Mouse (Mus musculus) lung, embryonic 14.5 days (tissue): ENCODE data around the gene Tjp3. TPM values are rescaled to one million over a fixed set of nuclear protein-coding genes. Genes with fewer than 3 reads are reported as not detected.

ENCODE experiments used
- ATAC-seq: fragments of 200-750 bp; cut with Nextera tagmentation; 2 replicates; pipeline ENCODE4 v1.8.0; 2017; ENCODE audit warnings: mild to moderate bottlenecking, moderate TSS enrichment, moderate library complexity; ENCODE audit not compliant: insufficient read depth
- DNase-seq: peaks from one replicate; pipeline ENCODE4 v3.0.0-alpha.2; 2015
- H3K27ac ChIP-seq: fragments of 300-500 bp; sonication (generic); 2 replicates; pipeline ENCODE4 v1.5.1; 2014; ENCODE audit warnings: low read depth, mild to moderate bottlenecking, moderate library complexity
- H3K27me3 ChIP-seq: fragments of 300-500 bp; sonication (generic); 2 replicates; pipeline ENCODE4 v1.6.1; 2014; ENCODE audit warnings: low read length, control low read depth; ENCODE audit not compliant: insufficient read depth
- H3K36me3 ChIP-seq: fragments of 300-500 bp; sonication (generic); 2 replicates; pipeline ENCODE4 v1.6.1; 2014; ENCODE audit warnings: control low read depth; ENCODE audit not compliant: insufficient read depth
- H3K4me1 ChIP-seq: fragments of 300-500 bp; sonication (generic); 2 replicates; pipeline ENCODE4 v1.6.1; 2014; ENCODE audit warnings: antibody characterized with exemption, control low read depth; ENCODE audit not compliant: insufficient read depth
- H3K4me2 ChIP-seq: fragments of 300-500 bp; sonication (generic); 2 replicates; pipeline ENCODE4 v1.6.1; 2014; ENCODE audit warnings: mild to moderate bottlenecking
- H3K4me3 ChIP-seq: fragments of 300-500 bp; sonication (generic); 2 replicates; pipeline ENCODE4 v1.5.1; 2014; ENCODE audit warnings: low read depth, low read length
- H3K9ac ChIP-seq: fragments of 300-500 bp; sonication (generic); 2 replicates; pipeline ENCODE4 v1.6.1; 2014
- H3K9me3 ChIP-seq: fragments of 300-500 bp; sonication (generic); 2 replicates; pipeline ENCODE4 v1.6.1; 2016; ENCODE audit warnings: low read depth, low read length, control low read depth
- CTCF ChIP-seq: IDR thresholded peaks from 2 replicates; pipeline ENCODE4 v1.5.1; 2016; ENCODE audit warnings: antibody characterized with exemption, low read depth
- WGBS: fragments of 180-500 bp; shearing (Covaris S2); extraction: QIAGEN DNeasy Blood & Tissue Kit; methylation state at CpG from one replicate; pipeline ENCODE4 v1.1.7; 2014; 5-methylcytosine and 5-hydroxymethylcytosine counted together
- polyA plus RNA-seq: library from polyadenylated mRNA; unstranded; fragments of >200 nt; fragmentation: Nextera tagmentation; extraction: Ambion mirVana; gene quantifications from 2 replicates; pipeline ENCODE4 v1.2.1, GENCODE M21; 2014

The Tjp3 gene
- polyA plus RNA-seq, 1 experiment from 2014 or later, result 17.2 TPM

DNA sequence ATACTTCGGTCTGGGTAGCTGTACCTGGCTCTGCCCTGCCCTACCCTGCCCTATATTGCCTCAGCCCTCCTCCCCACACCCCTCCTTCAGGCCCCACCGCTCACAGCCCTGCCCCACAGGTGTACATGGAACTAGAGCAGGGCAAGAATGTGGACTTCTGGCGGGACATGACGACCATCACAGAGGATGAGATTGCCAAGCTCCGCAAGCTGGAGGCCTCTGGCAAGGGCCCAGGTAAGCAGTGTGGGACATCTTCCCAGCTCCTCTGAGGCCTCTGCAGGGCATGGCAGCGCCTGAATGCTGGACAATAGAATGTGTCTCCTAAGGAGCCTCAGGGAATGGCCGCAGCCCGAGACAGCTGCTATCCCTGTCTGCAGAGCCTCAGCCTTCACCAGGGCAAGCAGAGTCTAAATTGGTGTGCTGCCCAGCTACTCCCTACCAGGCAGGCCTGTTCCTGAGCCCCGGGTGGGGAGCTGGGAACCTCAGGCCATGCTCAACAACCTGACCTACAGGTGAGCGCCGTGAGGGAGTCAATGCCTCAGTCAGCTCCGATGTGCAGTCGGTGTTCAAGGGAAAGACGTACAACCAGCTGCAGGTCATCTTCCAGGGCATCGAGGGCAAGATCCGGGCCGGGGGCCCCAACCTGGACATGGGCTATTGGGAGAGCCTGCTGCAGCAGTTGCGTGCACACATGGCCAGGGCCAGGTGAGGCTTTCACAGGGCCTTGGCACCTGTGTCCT is 32.6 kb upstream of the Tjp3 start:
- peaks cover 52% of the 10 kb centered on the region for H3K36me3 ChIP-seq
- DNase-seq (no peak), ATAC-seq (no peak)
- H3K27ac ChIP-seq, result no peak overlapping the region
- H3K4me1 ChIP-seq, result peaks cover 17% of the 10 kb centered on the region
- no peaks in the 10 kb centered on the region for H3K9me3 ChIP-seq
- H3K9ac ChIP-seq, result no peak overlapping the region
- no peak overlapping the region for H3K4me2 ChIP-seq
- WGBS, result 93% methylated on average over 18 of the region's 18 CpGs
- TF ChIP-seq CTCF, result no peak
- no peaks in the 10 kb centered on the region for H3K27me3 ChIP-seq
- no peak overlapping the region for H3K4me3 ChIP-seq

DNA sequence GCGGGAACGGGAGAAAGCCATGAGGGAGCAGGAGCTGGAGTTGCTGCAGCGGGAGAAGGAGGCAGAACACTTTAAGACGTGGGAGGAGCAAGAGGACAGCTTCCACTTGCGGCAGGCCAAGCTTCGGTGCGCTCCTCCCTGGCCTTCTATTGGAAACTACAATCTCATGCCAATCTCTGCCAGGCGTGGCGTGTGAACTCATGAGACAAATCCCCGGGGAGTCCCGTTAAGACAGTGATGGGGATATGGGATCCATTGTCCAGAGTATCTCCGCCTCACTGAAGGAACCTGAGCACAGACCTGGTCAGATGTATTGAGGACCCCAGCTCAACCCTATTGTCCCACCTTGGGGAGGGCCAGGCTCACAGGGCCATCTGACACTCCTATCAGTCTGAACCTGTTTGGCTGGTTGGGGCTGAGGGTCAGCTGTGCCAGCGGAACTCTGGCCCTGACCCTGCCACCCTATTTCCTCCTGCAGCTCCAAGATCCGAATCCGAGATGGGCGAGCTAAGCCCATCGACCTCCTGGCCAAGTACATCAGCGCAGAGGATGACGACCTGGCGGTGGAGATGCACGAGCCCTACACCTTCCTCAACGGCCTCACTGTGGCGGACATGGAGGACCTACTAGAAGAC is 31.9 kb upstream of the Tjp3 start:
- no peak for TF ChIP-seq CTCF
- WGBS, result 89% methylated on average over 23 of the region's 23 CpGs
- no peaks in the 10 kb centered on the region for H3K9me3 ChIP-seq
- H3K27me3 ChIP-seq, result no peaks in the 10 kb centered on the region
- peaks cover 16% of the 10 kb centered on the region for H3K4me1 ChIP-seq
- no peak for ATAC-seq
- no peak overlapping the region for H3K9ac ChIP-seq
- H3K27ac ChIP-seq, result no peak overlapping the region
- H3K36me3 ChIP-seq, result peaks cover 59% of the 10 kb centered on the region
- H3K4me2 ChIP-seq, result no peak overlapping the region
- no peak overlapping the region for H3K4me3 ChIP-seq
- DNase-seq, result no peak

DNA sequence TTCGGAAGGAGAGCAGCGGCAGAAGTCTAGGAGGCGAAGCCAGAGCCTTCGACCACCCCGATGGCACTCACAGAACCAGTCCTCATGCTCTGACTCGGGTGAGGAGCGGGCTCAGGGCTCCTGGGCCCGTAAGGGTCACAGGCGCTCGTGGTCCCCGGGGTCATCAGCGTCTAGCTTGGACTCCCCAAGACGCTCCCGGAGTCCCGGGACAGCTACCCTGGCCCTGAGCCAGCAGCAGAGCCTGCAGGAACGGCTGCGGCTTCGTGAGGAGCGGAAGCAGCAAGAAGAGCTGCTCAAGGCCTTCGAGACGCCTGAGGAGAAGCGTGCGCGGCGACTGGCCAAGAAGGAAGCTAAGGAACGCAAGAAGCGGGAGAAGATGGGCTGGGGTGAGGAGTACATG is 31.1 kb upstream of the Tjp3 start:
- Histone ChIP-seq H3K36me3 (peaks cover 68% of the 10 kb centered on the region), H3K27me3 (no peaks in the 10 kb centered on the region), H3K4me3 (peak overlapping the region; percentile 98), H3K9ac (no peak overlapping the region), H3K4me1 (peaks cover 10% of the 10 kb centered on the region; the same call in 1 of the 2 replicates), H3K4me2 (peak overlapping the region; percentile 76), H3K9me3 (no peaks in the 10 kb centered on the region), H3K27ac (no peak overlapping the region)
- DNase-seq (no peak), ATAC-seq (no peak)
- no peak for TF ChIP-seq CTCF
- WGBS, result 91% methylated on average over 27 of the region's 27 CpGs

DNA sequence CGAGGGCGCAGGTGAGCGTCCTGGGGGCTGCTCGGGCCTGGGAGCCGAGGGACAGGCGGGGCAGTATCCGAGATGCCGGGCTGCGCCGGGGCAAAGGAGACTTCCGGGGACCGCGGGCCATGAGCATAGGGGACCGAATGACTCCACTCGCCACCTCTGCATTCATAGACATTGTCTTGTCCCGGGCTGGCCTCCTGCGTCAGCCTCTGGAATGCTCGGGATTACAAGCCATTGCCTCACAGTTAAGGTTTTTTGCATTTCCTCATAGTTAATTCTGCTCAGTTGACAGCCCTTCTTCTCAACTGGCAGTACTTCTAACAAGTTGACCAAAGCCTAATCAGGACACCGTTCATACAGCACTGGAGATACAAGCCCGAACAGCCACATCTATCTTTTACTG is 30.1 kb upstream of the Tjp3 start:
- no peak; the same call in 1 of the 2 replicates for ATAC-seq
- no peak for TF ChIP-seq CTCF
- 3% methylated on average over 20 of the region's 20 CpGs for WGBS
- Histone ChIP-seq H3K4me3 (peak overlapping the region; percentile 98), H3K9ac (peak overlapping the region; percentile 87), H3K27ac (peak overlapping the region; percentile 86), H3K36me3 (peaks cover 61% of the 10 kb centered on the region), H3K4me1 (peaks cover 18% of the 10 kb centered on the region; the same call in 1 of the 2 replicates), H3K27me3 (no peaks in the 10 kb centered on the region), H3K4me2 (peak overlapping the region; percentile 76), H3K9me3 (no peaks in the 10 kb centered on the region)
- DNase-seq, result no peak

DNA sequence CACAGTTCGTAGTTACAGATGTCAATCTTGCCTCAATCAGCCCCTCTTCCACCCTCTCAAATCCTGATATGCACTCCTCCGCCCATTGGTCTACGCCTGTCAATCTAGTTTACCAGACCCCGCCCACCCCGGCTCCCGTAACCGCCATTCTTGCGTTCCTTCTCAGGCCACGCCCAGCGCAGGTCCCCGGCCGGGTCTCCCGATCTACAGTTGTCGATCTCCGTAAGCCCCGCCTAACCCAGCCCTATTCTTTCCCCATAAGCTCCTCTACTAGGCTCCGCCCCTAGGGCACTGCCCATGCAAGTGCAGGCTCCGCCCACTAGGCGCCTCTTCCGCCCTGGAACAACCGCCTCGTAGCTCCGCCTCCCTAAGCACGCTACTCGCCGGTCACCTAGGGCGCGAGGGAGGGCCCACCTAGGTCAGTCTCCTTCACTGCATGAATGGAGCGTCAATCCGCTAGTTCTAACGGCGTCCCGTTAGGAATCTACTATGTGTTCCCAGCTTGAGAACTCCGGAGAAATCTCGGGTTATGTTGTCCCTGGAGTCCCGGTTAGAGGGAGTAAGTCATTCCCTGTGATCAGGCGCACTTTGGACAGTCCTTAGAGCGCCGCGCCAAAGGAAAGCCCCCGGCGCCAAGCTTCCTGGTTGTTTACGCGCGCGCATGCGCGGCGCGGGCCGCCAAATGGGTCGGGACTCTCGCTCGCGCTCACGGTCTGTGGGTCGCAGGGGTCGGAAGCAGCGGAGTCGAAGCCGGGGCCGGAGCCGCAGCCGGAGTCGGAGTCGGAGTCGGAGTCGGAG is 29.4 kb upstream of the Tjp3 start, which contains the start of gene Cactin:
TSS of gene Cactin (plus strand) at position 554 of the 798 bp plus-strand sequence.
- Histone ChIP-seq H3K27me3 (no peaks in the 10 kb centered on the region), H3K4me3 (peak within 1 kb of the TSS; percentile 98), H3K4me2 (peak within 1 kb of the TSS; percentile 76), H3K9ac (peak within 1 kb of the TSS; percentile 87), H3K9me3 (no peaks in the 10 kb centered on the region), H3K27ac (peak within 1 kb of the TSS; percentile 87), H3K36me3 (peaks cover 61% of the 10 kb centered on the region), H3K4me1 (peaks cover 19% of the 10 kb centered on the region; the same call in 1 of the 2 replicates)
- WGBS, result under 1% methylated on average over 68 of the region's 68 CpGs
- ATAC-seq (peak; percentile 88), DNase-seq (peak; percentile 100)
- TF ChIP-seq CTCF, result peak; percentile 59

DNA sequence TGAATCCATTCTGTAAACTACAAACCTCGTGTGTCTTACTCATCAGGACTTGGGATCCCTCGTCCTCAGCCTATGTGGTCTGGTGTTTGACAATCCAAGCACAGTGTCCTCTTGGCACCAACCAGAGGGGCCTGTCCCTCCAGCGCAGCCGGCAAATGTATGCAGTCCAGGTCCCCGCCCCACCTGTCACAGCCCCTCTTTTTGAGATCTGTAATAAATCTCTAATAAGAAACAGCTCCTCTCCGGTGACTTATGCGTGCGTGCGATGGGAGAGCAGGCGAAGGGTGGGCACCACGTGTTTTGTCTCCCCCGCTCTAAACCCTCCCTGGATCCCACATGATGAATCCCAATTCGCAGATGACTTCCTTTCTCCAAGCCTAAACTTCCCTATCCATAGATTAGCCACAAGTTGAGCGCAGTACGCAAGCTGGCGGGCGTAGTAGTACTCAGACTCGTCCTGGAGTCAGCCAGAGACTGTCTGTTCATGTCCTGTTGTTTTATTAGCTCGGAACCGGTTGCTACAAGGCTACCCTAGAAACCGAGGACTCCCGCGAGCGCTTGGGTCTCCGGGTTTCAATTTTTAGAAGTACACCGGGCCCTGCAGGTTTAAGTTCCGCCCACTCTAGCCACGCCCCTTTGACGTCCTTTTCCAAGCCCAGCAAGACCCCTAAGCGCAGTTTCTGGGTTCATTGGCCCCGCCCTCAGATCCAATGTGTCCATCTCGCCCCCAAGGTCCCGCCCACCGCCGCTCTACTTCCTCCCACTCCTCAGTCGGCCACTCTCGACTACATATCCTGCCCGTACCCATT is 28.6 kb upstream of the Tjp3 start:
- Histone ChIP-seq H3K27ac (peak overlapping the region; percentile 87), H3K27me3 (no peaks in the 10 kb centered on the region), H3K4me2 (peak overlapping the region; percentile 76), H3K4me3 (peak overlapping the region; percentile 98), H3K9me3 (no peaks in the 10 kb centered on the region), H3K36me3 (peaks cover 59% of the 10 kb centered on the region), H3K4me1 (peaks cover 19% of the 10 kb centered on the region; the same call in 1 of the 2 replicates), H3K9ac (peak overlapping the region; percentile 59)
- no peak for TF ChIP-seq CTCF
- peak; percentile 100 for DNase-seq
- WGBS, result 2% methylated on average over 38 of the region's 38 CpGs
- peak; percentile 25; the same call in 1 of the 2 replicates for ATAC-seq
